Mouse (Mus musculus) thymus, adult 2 months (tissue): Measurements from ENCODE around the gene Atg4d.
"Not testable (repeated sequence)": the region's sequence is repeated elsewhere in the genome, so short reads cannot be mapped to it uniquely, and the experiment has no call there.

Experiments
- CTCF ChIP-seq: fragments of 200-500 bp; IDR thresholded peaks from 2 replicates; pipeline ENCODE4 v1.5.1; 2012; ENCODE audit warnings: mild to moderate bottlenecking, control low read depth, low read length, moderate library complexity, borderline replicate concordance; ENCODE audit not compliant: control insufficient read depth, poor library complexity, insufficient read depth; ENCODE audit errors: extremely low read depth
- POLR2A ChIP-seq: fragments of 200-500 bp; IDR thresholded peaks from 2 replicates; pipeline ENCODE4 v1.6.1; 2012; ENCODE audit warnings: mild to moderate bottlenecking, low read length, control low read depth, moderate library complexity; ENCODE audit not compliant: control insufficient read depth, poor library complexity, insufficient read depth; ENCODE audit errors: extremely low read depth

DNA sequence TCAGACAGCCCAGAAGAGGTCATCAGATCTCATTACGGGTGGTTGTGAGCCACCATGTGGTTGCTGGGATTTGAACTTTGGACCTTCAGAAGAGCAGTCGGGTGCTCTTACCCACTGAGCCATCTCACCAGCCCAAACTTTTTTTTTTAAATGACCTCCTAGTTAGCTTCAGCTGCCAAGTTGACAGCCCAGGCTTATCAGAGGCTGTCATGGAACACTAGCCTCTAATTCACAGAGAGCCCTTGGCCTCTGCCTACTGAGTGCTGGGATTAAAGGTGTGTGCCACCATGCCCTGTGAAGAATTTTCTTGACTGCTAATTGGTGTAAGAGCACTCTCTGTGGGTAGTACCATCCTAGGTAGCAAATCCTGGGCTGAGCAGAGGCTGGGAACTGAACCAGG lies 41.6 kb upstream of the Atg4d start:
- not testable (repeated sequence) for TF ChIP-seq CTCF, POLR2A
